In genomic region chr15:100599276-100600046, GRCm38 (mm10) we compare ENCODE assay signal across 8 mouse cellular contexts. TPM values are rescaled to one million over a fixed set of nuclear protein-coding genes. Genes with fewer than 3 reads are reported as not detected.
DNase-seq lines count a peak whose midpoint lies in the region; ATAC-seq lines count a peak whose summit lies in the region.

Pou6f1 (minus strand) TSS chr15:100599984.

- DNase-seq in MN1 (ENCODE audit: low spot score), result peak; percentile 80
- DNase-seq in frontal cortex, postnatal 36 days (ENCODE audit: low spot score in 2 of 2), result peak; percentile 40 to 43
- peak; percentile 44 to 65 for DNase-seq in layer of hippocampus, postnatal 10 days (ENCODE audit: low spot score in 2 of 2)
- peak; percentile 34 for DNase-seq in right cerebral cortex, adult 18-20 months

- peak within 1 kb of the TSS; percentile 98 for H3K9ac ChIP-seq in hindbrain, embryonic 12.5 days
- peak within 1 kb of the TSS; percentile 87 for H3K9ac ChIP-seq in lung, embryonic 16.5 days (ENCODE audit: low read length)

- H3K4me3 ChIP-seq in hindbrain, embryonic 12.5 days, result peak within 1 kb of the TSS; percentile 89
- H3K4me3 ChIP-seq in lung, embryonic 16.5 days (ENCODE audit: low read length), result peak within 1 kb of the TSS; percentile 78

- H3K4me2 ChIP-seq in hindbrain, embryonic 12.5 days (replicated peaks), result peak within 1 kb of the TSS; percentile 83
- H3K4me2 ChIP-seq in lung, embryonic 16.5 days (ENCODE audit: low read depth, low read length), result peak within 1 kb of the TSS; percentile 98

- WGBS in hindbrain, embryonic 12.5 days, result under 1% methylated on average over 57 of the region's 76 CpGs
- under 1% methylated on average over 74 of the region's 76 CpGs for WGBS in lung, embryonic 16.5 days

- H3K27ac ChIP-seq in hindbrain, embryonic 12.5 days, result peak within 1 kb of the TSS; percentile 90
- H3K27ac ChIP-seq in lung, embryonic 16.5 days (ENCODE audit: low read length), result peak within 1 kb of the TSS; percentile 63

- H3K9me3 ChIP-seq in hindbrain, embryonic 12.5 days (replicated peaks), result no peaks in the 10 kb centered on the region
- H3K9me3 ChIP-seq in lung, embryonic 16.5 days (ENCODE audit: control insufficient read depth, low read length), result no peaks in the 10 kb centered on the region

- ATAC-seq in cerebellum, adult (ENCODE audit: insufficient number of reproducible peaks, low FRiP score, low TSS enrichment), result peak; percentile 57; the same call in 1 of the 2 replicates
- peak; percentile 80 for ATAC-seq in hindbrain, embryonic 12.5 days (ENCODE audit: low FRiP score)
- ATAC-seq in lung, embryonic 16.5 days (ENCODE audit: low read depth), result peak; percentile 60
- no peak for ATAC-seq in activated CD4-positive, CD25-positive, alpha-beta regulatory T cell, adult 4 months

- peaks cover 25% of the 10 kb centered on the region for H3K27me3 ChIP-seq in hindbrain, embryonic 12.5 days
- peaks cover 15% of the 10 kb centered on the region for H3K27me3 ChIP-seq in lung, embryonic 16.5 days (ENCODE audit: control insufficient read depth, insufficient read depth, low read depth, low read length)

- H3K4me1 ChIP-seq in hindbrain, embryonic 12.5 days, result peaks cover 13% of the 10 kb centered on the region
- peaks cover 6% of the 10 kb centered on the region for H3K4me1 ChIP-seq in lung, embryonic 16.5 days (replicated peaks; ENCODE audit: control insufficient read depth, insufficient read depth, low read length)

- no peaks in the 10 kb centered on the region for H3K36me3 ChIP-seq in hindbrain, embryonic 12.5 days
- no peaks in the 10 kb centered on the region for H3K36me3 ChIP-seq in lung, embryonic 16.5 days (ENCODE audit: control insufficient read depth, insufficient read depth, low read length)

RNA-seq across cellular contexts. Expression of gene Pou6f1, which starts in this region (rescaled TPM):
- 28.9 and 38.6 TPM in 2 replicates for polyA plus RNA-seq in hindbrain, embryonic 12.5 days (2016; fragmentation: Nextera tagmentation; extraction: Ambion mirVana)
- total RNA-seq in layer of hippocampus, postnatal 10 days (2021), result 100 to 1,000 TPM; 104 to 107 TPM
- polyA plus RNA-seq in lung, embryonic 16.5 days (2015; fragmentation: Nextera tagmentation; extraction: Ambion mirVana), result 4.0 and 5.2 TPM in 2 replicates
- 1 to 10 TPM; 7.5 to 9.1 TPM for polyA plus RNA-seq in activated CD4-positive, CD25-positive, alpha-beta regulatory T cell, adult 4 months (2017; shearing (Covaris generic))
